Mouse (Mus musculus) erythroblast, embryonic 14.5 days (primary cell): ENCODE results near the gene Vav1.
"Not testable (repeated sequence)": the region's sequence is repeated elsewhere in the genome, so short reads cannot be mapped to it uniquely, and the experiment has no call there.

Source experiments
- GATA1 ChIP-seq: IDR thresholded peaks from 2 replicates; pipeline ENCODE4 v1.6.1; 2012; ENCODE audit warnings: low read length, inconsistent platforms, mixed read lengths
- TAL1 ChIP-seq: IDR thresholded peaks from 3 replicates; pipeline ENCODE4 v1.6.1; 2012; ENCODE audit warnings: low read length, inconsistent platforms, mixed read lengths

DNA sequence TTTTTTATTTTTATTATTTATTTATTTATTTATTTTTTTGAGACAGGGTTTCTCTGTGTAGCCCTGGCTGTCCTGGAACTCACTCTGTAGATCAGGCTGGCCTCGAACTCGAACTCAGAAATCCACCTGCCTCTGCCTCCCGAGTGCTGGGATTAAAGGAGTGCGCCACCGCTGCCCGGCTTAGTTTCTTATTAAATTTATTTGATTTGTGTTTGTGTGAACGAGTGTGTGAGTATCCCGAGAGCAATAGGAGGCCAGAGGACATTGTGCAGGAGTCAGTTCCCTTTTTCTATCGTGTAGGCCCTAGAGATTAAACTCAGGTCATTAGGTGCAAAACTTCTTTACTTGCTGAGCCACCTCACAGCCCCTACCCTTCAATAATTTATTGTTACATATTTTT is 56.3 kb downstream of the Vav1 start:
- TF ChIP-seq GATA1, TAL1: not testable (repeated sequence)
